Mouse (Mus musculus) CH12F3 (cell line): ENCODE data around the gene Arhgap10.
"Not testable (repeated sequence)": the region's sequence is repeated elsewhere in the genome, so short reads cannot be mapped to it uniquely, and the experiment has no call there.

ENCODE experiments used
- in situ Hi-C: fragments of 300-500 bp; cut with MboI; formaldehyde crosslinking; loops from 2 replicates; pipeline ENCODE4 v1.14.3; 2020; ENCODE audit warnings: low sequenced_read_pairs

Gene Arhgap10

DNA sequence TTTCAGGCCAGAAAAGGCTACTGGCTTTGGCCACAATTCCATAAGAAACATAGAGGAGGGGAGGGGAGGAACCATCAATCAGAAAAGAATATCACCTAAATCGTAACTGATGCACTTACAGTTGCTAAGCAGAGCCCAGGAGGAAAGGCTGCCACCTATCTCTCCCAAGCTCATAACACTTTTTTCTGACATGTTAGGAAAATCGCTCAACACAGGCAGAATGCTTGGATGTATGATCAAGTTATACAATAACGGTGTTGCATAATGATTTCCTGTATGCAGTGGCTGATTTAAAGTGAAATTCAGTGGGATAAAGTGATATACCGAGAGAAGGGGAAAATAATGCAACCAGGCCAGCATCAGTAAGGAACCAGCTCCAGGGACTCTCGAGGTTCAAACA, 162.4 kb downstream of the Arhgap10 start:
- in situ Hi-C loops, result no loop called here

DNA sequence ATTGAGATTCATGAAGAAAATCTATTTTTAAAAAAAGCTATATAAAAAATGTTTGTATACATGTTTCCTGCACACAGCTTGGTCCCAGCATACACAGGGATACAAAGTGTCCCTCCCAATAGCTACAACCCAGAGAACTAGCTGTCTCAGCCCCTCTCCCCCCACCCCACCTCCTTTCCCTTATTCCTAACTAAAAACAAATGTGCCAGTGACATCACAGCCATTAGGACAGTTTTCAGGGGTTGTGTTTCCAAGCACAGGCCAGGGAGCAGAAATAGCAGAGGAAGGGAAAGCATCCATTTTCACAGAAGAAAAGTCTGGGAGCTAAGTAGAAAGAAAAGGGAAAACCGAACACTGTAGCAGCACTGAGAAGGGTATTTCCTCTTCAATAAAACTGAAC, 163.6 kb downstream of the Arhgap10 start:
- in situ Hi-C loops, result no loop called here

DNA sequence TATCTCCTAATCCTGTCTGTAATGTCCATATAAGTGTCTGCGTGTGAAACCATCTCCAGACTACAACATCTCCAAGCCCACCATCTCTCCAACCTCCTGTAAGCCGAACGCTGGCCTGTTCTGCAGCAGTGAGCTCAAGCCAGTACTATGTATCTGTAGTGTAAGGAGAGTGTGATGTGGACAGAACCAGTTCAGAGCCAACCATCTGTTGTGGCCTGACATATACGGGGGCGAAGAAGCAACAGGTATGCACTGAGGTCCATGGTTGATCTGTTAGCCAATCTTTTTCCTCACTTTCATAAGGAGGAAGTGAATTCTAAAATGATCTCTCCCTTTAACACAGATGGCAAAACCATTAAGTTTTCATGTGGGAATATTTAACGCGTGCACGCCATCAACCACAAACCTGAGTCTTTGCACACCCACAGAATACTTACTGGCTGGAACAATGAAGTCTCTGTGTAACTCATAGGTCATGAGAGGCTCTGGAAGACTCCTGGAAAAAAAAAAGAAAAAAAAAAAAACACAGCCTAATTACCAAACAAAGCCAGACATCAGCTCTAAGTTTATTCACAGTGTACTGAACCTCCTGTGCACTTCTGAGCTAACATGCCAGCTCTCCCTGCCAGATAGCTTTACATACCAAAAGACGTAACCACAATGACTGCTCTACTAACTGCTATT, 166.4 kb downstream of the Arhgap10 start:
- in situ Hi-C loops, result no loop called here

- in situ Hi-C loops, result no loop called here
These were observed 167.5 kb downstream of the Arhgap10 start for GRCm38 (mm10) chr8:77350121-77350777.

GRCm38 (mm10) chr8:77343916-77344315, 173.8 kb downstream of the Arhgap10 start:
- in situ Hi-C loops, result no loop called here

DNA sequence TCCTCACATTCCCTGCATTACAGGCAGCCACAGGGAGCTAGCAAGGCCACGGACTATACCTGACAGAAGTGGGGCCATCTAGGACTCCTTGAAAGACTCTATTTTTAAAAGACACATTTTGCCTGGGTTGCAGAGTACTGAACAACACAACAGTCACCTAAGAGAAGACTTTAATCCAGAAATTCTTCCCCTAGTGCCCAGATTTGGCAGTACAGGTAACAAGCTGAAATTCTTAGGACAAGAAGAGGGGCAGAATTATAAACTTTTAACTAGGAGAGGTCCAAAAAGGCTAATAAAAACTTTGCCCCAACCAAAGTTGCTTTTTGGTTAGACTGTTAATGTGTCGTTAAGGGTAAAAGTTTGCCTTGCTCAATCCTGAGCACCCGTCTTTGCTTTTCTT, 174.4 kb downstream of the Arhgap10 start:
- in situ Hi-C loops, result no loop called here

- in situ Hi-C loops, result no loop called here
These were observed 175.6 kb downstream of the Arhgap10 start for GRCm38 (mm10) chr8:77342144-77342543.

- in situ Hi-C loops, result no loop called here
These were observed 176.4 kb downstream of the Arhgap10 start for GRCm38 (mm10) chr8:77341329-77341728.

DNA sequence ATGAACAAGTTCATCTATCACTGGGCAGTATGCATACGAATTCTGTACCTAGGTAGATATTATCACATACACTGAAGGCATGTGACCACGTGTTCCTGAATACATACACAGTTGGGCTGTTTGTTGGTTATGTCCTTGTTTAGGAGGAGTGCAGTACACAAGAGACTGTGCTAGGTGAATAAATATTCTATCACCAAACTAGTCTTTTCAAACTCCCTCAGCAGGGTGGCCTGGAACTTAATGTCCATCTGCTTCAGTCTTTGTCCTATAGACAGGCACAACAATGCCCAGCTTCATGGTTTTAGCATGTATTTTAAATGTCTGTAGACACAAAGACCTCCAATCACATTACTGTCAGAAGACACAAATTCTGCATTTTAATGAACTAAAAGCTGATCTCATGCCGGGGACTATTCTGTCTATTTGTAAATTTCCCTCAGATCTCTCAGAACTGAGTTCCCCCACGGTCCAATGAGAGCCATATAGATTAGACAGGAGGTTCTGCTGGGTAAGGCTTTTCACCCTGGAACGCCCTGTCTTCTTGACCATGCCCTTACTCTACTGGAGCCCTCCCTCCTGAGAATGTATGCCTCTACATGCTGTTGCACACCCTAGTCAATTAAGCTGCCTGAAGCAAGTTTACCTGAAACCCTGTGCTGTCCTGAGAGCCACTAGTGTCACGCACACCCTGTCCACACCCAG, 177.6 kb downstream of the Arhgap10 start:
- in situ Hi-C loops, result no loop called here

- in situ Hi-C loops, result no loop called here
These were observed 180.5 kb downstream of the Arhgap10 start for GRCm38 (mm10) chr8:77337272-77337671.

GRCm38 (mm10) chr8:77331180-77331579, 186.6 kb downstream of the Arhgap10 start:
- in situ Hi-C loops, result no loop called here

DNA sequence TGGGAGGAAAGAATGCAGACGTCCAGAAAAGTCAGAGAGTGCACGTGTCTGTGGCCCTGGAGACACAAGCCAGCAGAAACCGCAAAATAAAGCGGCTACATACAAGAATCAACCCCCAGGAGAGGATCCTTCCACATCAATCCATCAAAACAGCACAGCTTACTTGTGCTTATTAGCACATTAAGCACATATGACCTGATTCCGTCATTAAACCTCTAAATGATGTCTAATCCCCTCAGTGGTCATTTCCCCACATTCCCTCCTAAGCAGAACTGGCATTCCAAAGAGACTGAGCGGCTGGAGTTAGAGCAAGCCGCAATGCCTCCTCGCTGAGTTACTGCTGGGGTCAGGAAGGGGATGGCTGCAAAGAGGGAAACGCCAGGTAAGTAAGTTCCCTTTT, 187.4 kb downstream of the Arhgap10 start:
- in situ Hi-C loops, result no loop called here

- in situ Hi-C loops, result no loop called here
These were observed 188.0 kb downstream of the Arhgap10 start for GRCm38 (mm10) chr8:77329783-77330182.

- in situ Hi-C loops, result no loop called here
These were observed 189.3 kb downstream of the Arhgap10 start for GRCm38 (mm10) chr8:77328473-77328872.

- in situ Hi-C loops, result no loop called here
These were observed 190.4 kb downstream of the Arhgap10 start for GRCm38 (mm10) chr8:77327326-77327725.

- in situ Hi-C loops, result not testable (repeated sequence)
These were observed 195.0 kb downstream of the Arhgap10 start for GRCm38 (mm10) chr8:77322727-77323126.

DNA sequence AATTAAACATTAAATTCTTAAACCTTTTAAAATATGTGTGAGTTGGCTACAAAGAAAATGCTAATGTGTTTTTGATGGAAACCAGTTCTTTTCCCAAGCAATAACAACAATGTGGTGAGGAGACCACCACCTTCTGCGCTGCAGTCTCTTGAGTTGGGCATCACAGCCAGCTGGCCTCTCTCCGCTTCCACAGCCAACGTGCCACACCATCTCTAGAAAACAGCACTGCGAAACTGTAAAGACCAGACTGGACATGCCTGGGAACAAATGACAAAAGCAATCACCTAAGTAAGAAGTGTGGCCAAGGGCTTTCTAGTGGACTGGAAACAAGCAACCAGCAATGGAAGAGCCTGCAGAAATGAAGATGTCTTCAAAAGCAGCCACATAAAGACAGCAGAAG, 195.9 kb downstream of the Arhgap10 start:
- in situ Hi-C loops, result no loop called here

GRCm38 (mm10) chr8:77318590-77318989, 199.2 kb downstream of the Arhgap10 start:
- in situ Hi-C loops, result no loop called here

- in situ Hi-C loops, result no loop called here
These were observed 200.0 kb downstream of the Arhgap10 start for GRCm38 (mm10) chr8:77317771-77318170.

DNA sequence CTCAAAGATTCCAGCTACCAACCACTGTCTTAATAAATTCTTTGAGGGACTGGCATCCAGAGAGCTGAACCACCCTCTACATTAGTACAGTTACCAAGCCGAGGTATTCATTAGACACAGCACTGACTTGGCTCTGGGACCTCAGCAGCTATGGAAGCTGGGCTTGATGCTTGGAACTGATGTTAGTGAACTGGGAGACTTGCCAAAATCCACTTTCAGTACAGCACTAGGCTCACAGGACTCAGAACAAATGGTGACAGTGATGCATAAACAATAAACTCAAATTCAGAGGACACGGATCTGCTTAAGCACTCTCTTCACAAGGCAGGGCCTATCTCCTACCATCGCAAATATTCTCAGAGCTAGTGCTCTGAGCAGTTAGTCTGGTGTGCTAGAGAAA, 204.8 kb downstream of the Arhgap10 start:
- in situ Hi-C loops, result no loop called here

- in situ Hi-C loops, result no loop called here
These were observed 206.0 kb downstream of the Arhgap10 start for GRCm38 (mm10) chr8:77311762-77312161.

DNA sequence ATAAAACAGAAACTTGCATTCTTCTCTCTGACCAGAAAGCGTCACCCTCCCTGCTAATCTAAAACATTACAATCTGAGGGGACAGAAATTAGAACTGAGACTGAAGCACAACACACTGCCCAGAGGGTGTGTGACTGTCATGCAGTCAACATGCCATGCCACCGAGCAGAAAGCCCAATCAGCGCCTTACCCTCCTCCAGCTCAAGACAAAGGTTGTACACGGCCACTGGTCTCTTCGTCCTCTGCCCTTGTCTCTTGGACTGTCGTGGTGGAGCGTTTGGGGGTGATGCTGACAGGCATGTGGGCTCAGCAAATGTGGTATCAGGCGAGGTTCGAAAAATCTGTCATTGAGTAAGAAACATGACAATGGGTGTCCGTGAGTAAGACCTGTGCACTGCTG, 207.2 kb downstream of the Arhgap10 start:
- in situ Hi-C loops, result no loop called here
